Mouse (Mus musculus) gastrocnemius, adult 18-20 months (tissue): ENCODE measurements around the gene Prf1. TPM values are rescaled to one million over a fixed set of nuclear protein-coding genes. Genes with fewer than 3 reads are reported as not detected.

Source experiments
- DNase-seq: peaks from one replicate; pipeline ENCODE4 v3.0.0; 2021; ENCODE audit warnings: low spot score
- long read RNA-seq, 2 experiments: library from polyadenylated mRNA; stranded (forward); transcript quantifications; one replicate each; pipeline ENCODE4 v2.0.0; 2021
- total RNA-seq, 2 experiments: library from RNA; stranded (reverse); gene quantifications; 2 replicates each; pipeline ENCODE4 v1.2.3; 2021

The Prf1 gene
- not detected for total RNA-seq
- long read RNA-seq, experiment 1, result 0 reads
- long read RNA-seq, experiment 2, result 0 reads

- DNase-seq, result no peak
Measured at GRCm38 (mm10) chr10:61297477-61297876, at the start of gene Prf1. Gene Prf1 (plus strand): TSS chr10:61297833.

GRCm38 (mm10) chr10:61248596-61249114, 49.0 kb upstream of the Prf1 start:
- no peak for DNase-seq

- DNase-seq, result no peak
Measured at GRCm38 (mm10) chr10:61249951-61250350, 47.7 kb upstream of the Prf1 start.

GRCm38 (mm10) chr10:61254761-61255160, 42.9 kb upstream of the Prf1 start:
- peak; percentile 35 for DNase-seq

GRCm38 (mm10) chr10:61255190-61255589, 42.4 kb upstream of the Prf1 start:
- DNase-seq, result no peak

GRCm38 (mm10) chr10:61256665-61257064, 41.0 kb upstream of the Prf1 start:
- DNase-seq, result peak; percentile 63

- no peak for DNase-seq
Measured at GRCm38 (mm10) chr10:61258131-61258530, 39.5 kb upstream of the Prf1 start.

GRCm38 (mm10) chr10:61261229-61262156, 36.1 kb upstream of the Prf1 start:
- DNase-seq, result no peak

- DNase-seq, result no peak
Measured at GRCm38 (mm10) chr10:61263606-61264005, 34.0 kb upstream of the Prf1 start.

GRCm38 (mm10) chr10:61267378-61267777, 30.3 kb upstream of the Prf1 start:
- DNase-seq, result no peak

GRCm38 (mm10) chr10:61272089-61272626, 25.5 kb upstream of the Prf1 start:
- DNase-seq, result peak; percentile 52

GRCm38 (mm10) chr10:61272631-61273030, 25.0 kb upstream of the Prf1 start:
- DNase-seq, result no peak

- DNase-seq, result no peak
Measured at GRCm38 (mm10) chr10:61273081-61273843, 24.4 kb upstream of the Prf1 start, which contains the start of gene Adamts14. Gene Adamts14 (minus strand): TSS chr10:61273438.

GRCm38 (mm10) chr10:61273844-61274215, 23.8 kb upstream of the Prf1 start:
- DNase-seq, result peak; percentile 66

- DNase-seq, result no peak
Measured at GRCm38 (mm10) chr10:61274532-61274931, 23.1 kb upstream of the Prf1 start.

GRCm38 (mm10) chr10:61275669-61276110, 21.9 kb upstream of the Prf1 start:
- DNase-seq, result no peak

- no peak for DNase-seq
Measured at GRCm38 (mm10) chr10:61277051-61277450, 20.6 kb upstream of the Prf1 start.

- peak; percentile 77 for DNase-seq
Measured at GRCm38 (mm10) chr10:61277918-61278674, 19.5 kb upstream of the Prf1 start.

GRCm38 (mm10) chr10:61281115-61281514, 16.5 kb upstream of the Prf1 start:
- DNase-seq, result no peak

- DNase-seq, result no peak
Measured at GRCm38 (mm10) chr10:61284309-61284708, 13.3 kb upstream of the Prf1 start.

- DNase-seq, result peak; percentile 86
Measured at GRCm38 (mm10) chr10:61285271-61285670, 12.4 kb upstream of the Prf1 start.
